Mouse (Mus musculus): Measurements from ENCODE around the gene Hbs1l.

DNA sequence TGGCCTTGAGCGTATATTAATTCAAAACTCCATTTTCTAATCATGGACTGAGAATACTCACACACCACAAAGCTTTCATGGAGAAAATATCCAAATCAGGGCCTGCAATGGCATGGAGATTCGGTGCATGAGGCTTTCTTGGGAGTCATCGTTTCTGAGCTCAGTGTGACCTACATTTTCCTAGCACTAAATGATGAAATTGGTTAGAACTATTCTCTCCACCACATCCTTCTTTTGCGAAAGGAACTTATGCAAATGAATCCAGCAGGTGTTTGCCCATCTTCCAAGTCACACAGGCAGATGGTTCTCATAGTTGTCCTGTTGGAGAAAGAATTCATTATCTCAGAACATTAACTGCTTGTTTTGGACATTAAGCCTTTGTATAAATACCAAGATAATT lies 94.7 kb downstream of the Hbs1l start:
- TF ChIP-seq CTCF (IDR thresholded peaks at IDR 0.05; ENCODE audit: low read depth, low read length), result no peak
- no peak for TF ChIP-seq POLR2A (IDR thresholded peaks at IDR 0.05; ENCODE audit: borderline replicate concordance, low read depth, low read length)

All from bone marrow macrophage, adult 2 months (primary cell).